Mouse (Mus musculus) embryo, embryonic 10 days (tissue): ENCODE measurements around the gene Cnot6.

ENCODE experiments used
- DNase-seq: peaks from one replicate; pipeline ENCODE4 v3.0.0-alpha.2; 2015; ENCODE audit warnings: low spot score

Gene Cnot6

DNA sequence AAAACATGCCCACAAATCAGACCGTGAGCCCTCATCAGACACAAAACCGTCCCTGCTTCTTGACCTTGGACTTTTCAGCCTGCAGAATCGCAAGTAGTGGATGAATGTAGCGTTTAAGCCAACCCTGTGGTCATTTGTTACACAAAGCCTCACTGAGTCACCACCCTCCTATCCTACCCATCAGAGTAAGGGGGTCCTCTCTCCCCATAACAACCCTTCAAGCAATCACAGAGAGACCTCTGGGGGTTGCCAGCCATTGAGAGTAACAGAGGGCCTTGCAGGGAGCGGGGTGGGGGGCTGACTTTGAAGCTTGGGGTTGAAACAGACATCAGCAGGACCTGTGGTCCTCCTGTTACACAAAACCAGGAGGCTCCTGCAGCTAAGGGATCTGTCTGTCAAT lies 57.9 kb downstream of the Cnot6 start:
- DNase-seq = no peak

DNA sequence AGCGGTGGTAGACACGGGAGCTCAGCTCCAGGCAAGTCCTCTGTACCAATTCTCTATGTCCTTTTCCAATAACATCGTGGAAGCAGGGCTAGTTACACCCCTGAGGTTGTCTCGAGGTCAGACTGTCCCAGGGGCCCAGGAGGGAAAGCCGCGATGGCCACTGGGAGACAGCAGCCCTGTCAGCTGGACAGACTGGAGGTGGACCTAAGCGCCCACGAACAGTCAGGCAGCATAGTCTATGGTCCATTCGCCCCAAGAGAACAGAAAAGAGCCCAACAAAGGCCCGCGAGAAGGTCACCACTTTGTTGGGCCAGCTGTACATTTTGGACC lies 59.5 kb downstream of the Cnot6 start:
- peak; percentile 43 for DNase-seq

DNA sequence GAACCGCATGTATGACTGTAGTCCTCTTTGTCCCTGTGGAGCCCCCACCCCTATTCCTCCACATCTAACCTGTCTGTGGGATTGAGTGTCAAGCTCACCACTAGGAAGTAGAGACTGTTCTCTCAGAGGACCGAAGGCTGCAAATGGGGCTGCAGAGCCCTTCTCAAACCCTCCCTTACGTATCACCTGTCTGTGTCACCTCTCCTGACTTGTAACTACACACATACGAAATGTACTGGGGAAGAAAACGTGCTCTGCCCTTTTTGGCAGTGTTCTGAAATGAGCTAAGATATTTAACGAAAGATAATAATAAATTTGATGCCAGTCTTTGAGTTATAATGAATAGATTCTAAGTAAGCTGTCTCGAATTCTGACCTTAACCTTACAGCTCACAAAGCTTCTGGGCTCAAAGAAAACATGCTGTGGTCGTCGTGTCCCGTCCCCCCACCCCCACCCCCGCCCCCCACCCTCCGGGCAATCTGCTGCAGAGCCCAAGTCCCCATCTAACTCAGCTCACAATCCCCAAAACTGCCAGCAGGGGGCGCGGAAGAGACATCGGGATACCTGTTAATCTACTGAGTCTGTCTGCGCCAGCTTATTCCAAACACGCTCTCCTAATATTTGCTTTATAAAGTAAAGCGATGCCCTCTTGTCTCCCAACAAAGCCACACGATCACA lies 60.0 kb downstream of the Cnot6 start:
- DNase-seq = peak; percentile 85

DNA sequence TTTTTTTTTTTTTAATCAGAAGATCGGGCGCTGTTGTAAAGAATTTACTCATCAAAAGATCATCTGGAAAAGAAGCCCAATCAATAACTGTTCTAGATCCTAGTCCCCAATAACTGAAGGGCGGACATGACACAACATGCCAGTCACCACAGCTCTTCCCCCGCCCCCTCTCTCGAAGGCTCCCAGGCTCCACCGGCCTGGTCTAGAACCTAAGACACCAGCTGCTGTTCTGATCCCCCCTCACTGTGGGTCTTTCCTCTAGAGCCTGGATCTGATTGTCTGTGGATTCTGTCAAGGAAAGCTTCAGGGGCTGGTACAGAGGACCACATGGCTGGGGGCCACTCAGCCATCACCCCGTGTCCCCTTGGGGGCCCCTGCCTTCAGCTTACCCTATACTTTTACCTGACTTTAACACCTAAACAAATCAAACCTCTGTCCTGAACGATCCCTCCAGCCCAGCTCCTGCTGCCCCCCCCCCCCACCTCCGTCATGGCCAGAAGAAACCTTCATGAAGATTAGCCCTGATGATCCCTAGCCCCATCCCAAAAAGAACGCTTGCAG lies 60.7 kb downstream of the Cnot6 start:
- no peak for DNase-seq

DNA sequence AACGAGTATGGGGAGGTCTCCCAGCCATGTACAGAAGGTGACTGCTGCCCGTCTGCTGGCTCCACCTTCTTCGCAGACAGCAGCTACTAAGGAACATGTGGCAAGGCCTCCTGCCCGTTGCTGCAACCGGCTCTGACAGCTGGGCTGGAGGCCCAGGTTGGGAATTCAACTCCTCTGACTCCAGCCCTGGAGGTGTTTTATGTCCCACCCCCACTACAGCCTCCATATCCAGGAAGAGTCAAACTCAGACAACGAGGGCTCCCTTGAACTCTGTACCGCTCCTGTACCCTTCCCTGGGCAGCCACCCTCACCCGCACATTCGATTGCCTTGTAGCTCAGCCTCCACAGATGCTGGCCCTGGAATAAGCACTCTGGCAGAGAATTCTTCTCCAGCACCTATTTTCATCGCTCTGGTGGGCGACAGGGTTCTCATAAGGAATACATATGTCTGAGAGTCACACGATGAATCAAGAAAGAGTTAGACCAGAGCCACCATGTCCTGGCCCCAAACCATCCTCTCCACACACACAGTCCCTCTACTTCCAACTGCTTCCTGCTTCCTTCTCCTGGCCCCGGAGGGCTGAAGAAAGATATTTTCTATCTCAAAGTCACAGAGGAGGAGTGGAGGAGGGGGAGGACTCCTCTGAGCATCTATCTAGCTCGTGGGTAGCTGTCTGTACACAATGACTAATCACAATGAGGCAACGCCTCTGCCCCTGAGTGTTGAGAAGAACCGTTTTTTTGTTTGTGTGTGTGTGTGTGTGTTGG lies 61.3 kb downstream of the Cnot6 start:
- no peak for DNase-seq

DNA sequence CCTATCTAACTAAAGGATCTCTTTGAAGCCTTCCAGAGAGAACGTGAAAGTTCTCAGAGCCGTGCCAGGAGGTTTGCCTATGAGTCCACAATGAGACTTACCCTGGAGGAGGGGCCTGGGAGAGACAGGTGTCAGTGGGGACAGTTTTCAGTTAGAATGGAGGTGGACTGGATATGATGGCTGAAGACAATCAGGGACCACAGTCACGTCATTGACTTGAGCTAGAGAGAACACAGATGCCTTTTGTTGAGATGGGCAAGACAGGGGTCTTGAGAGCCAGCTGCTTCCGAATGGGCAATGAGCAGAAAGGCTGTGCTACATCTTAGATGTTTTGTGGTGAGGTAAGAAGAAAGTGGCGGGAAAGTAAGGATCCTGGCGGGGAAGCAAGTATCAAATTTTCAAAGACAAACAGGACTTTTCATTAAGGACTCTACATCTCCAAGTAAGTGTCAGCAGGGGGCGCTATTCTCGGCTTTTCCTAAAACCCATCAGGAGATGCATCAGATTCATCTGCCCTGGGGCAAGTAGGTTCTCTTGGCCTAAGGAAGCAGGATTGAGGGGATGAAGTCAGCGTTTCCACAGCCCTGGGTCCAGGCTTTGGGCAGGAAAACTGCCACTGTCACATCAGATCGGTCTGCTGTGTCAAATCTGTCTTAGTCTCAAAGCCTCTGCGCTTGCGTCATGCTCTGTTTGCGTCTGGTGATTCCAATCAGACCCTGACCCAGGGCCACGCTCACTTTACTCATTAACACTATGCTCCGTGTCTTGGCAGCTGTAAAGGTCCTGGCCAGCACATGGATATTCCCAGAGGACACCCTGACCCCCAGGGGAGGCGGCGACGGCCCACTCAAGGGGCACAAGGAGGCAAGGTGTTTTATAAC lies 62.2 kb downstream of the Cnot6 start:
- peak; percentile 68 for DNase-seq

DNA sequence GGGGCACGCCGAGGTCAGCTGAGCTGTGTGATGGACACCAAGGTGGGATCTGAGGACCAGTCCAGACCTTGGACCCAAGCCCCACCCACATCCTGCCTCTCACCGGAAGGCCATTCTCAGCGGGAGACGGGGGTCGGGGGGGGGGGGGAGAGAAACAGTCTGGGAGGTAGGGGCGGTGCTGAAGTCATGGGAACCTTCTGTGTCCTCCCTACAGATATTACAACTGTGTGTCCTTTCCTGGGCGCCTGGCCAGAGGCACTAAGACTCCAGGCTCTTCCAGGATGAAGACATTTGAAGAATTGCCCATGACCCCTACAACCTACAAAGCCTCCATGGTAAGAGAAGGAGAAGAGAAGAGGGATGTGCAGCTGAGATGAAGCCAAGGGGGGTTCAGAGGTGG lies 66.8 kb downstream of the Cnot6 start:
- no peak for DNase-seq

DNA sequence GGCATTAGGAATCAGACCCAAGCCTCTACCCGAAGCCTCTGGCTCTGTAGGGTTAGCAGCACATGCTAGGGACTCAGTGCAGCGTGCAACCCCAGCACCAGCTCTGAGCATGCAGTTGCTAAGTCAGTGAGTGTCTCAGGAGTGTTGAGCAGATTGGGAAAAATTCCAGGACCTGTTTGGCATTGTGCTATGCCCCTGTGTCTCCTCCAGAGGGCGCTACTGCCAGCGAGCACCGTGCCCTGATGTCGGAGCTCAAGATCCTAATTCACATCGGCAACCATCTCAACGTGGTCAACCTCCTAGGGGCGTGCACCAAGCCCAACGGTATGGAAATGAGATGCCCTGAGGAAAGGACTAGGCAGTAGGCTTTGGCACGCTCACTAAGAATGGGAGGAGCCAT lies 76.1 kb downstream of the Cnot6 start:
- DNase-seq = peak; percentile 64

DNA sequence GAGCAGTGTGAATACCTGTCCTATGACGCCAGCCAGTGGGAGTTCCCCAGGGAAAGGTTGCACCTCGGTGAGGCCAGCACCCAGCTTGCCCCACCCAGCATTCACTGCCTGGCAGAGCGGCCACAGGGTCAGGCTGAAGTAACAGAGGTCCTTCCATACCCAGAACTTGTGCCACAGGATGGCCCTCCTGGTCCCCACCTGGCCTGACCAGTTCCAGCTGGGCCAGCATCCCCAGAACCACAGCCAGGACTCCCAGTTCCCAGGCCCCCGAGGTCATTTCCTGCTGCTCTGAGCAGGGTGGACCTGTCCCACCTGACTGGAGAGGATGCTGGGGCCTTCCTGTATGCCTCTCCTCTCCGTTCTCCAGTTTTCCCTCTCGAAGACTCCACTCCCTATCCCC lies 76.9 kb downstream of the Cnot6 start:
- DNase-seq = no peak

DNA sequence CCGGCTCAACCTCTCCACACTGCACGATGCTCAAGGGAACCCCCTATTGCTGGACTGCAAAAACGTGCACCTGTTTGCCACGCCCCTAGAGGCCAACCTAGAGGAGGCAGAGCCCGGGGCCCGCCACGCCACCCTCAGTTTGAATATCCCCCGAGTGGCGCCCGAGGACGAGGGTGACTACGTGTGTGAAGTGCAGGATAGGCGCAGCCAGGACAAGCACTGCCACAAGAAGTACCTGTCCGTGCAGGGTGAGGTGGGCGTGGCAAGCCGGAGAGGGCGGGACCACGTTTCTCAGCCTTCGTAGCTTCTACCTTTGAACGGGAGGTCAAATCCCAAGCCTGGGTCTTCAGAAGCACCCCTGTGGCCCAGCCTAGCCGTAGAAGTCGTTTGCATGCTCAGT lies 78.4 kb downstream of the Cnot6 start:
- DNase-seq = no peak

DNA sequence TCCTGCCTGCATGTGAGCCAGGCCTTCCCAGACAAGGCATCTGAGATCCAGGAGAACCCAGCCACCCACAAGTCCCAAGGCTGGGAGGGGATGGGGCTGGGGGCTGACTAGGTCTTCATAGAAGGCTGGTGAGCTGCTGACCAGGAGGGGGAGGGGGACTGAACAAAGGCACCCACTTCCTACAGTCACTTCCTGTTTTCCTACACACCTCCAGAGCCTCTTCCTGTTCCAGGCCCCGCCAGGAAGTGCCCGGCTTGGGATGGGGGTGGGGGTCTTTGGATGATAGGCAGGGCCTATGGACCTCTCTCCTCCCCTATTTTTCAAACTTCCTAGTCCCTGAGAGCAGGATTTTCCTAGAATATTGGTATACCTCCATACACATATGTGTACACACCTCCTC lies 80.3 kb downstream of the Cnot6 start:
- no peak for DNase-seq

DNA sequence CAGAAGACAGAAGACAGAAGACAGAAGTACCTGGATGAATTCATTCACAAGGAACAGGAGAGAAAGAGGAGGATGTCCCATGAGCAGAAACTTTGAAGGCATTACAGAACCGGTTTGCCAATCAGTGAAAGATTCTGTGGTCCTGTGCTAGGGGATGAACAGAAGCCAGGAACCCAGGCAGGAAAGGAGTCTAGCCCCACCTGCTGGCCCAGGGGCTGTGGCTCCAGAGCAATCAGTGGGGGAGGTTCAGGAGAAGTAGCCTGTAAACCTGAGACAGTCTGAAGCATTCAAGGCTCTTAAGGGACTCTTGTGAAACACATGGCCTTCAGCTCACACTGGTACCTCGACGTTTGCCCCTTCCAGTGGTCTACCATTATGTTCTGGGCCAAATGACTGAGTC lies 81.4 kb downstream of the Cnot6 start:
- DNase-seq = no peak

DNA sequence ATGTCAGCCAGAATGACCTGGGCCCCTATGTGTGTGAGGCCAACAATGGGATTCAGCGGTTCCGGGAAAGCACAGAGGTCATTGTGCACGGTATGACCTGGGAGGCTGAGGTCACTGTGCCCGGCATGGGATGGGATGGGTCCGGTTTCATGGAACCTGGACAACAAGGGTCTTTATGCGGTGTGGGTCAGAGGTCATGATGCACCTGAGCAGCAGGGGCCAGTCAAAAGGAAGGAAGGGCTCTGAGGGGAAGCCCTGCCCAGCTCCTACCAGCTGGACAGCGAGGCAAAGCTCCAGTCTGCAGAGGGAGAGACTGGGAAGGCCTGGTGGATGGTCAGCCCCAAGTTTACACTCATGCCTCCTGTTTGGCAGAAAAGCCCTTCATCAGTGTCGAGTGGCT lies 85.8 kb downstream of the Cnot6 start:
- no peak for DNase-seq

DNA sequence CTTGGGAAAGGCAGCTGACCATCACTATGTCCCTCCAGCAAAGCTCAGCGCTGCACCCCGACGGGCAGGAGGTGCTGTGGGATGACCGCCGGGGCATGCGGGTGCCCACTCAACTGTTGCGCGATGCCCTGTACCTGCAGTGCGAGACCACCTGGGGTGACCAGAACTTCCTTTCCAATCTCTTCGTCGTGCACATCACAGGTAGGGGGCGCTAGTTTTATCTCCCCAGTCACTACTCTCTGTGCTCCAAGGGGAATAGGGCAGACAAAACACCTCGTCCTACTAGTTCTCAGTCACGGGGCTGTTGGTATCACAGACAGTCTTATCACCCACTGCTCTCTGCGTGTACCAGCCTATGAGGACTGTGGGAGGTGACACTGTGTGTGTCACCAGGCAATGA lies 86.7 kb downstream of the Cnot6 start:
- DNase-seq = no peak

DNA sequence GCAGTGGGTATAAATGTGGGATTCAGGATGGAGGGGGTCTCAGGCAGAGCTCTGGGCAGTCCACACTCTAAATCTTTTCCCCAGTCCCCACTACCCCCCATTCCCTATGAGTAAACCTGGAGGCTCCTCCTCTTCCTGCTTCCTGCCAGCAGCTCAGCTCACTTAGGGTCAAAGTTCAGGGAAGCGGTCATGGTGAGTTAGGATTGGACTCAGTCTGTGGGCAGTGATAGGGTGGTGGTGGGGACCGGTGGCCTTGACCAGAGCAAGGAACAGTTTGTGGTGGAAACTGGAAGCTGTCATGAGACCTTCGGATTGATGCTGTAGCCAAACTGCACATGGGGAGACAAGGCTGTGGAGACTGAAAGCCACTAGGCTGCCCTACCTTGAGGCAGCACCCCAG lies 88.4 kb downstream of the Cnot6 start:
- DNase-seq = no peak

DNA sequence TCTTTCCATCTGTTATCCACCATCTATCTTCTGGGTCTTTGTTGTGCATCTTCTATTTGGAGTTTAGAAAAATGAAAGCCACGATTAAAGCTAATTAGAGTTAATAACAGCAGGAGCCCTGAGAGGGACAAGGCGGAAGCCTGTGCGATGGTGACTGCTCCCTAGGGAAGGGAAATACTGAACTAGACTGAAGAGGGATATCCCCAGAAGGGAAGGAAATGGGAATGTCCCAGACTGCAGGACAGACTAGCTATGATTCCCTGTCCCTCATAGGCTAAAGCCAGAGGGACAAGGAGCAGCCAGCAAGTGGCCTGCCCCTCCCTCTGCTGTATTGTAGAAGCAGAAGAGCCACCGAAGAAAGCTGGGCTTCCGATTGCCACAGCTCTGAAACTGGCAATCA lies 90.6 kb downstream of the Cnot6 start:
- no peak for DNase-seq
